Mouse (Mus musculus) liver, postnatal 0 days (tissue): ENCODE data around the gene Mapk9. TPM values are rescaled to one million over a fixed set of nuclear protein-coding genes. Genes with fewer than 3 reads are reported as not detected.

Source experiments
- ATAC-seq: fragments of 200-750 bp; cut with Nextera tagmentation; 2 replicates; pipeline ENCODE4 v1.8.0; 2017; ENCODE audit warnings: mild to moderate bottlenecking, moderate library complexity
- DNase-seq: peaks from one replicate; pipeline ENCODE4 v3.0.0-alpha.2; 2016
- H3K27ac ChIP-seq: fragments of 300-500 bp; sonication (generic); 2 replicates; pipeline ENCODE4 v1.5.1; 2014; ENCODE audit warnings: antibody characterized with exemption, moderate library complexity, mild to moderate bottlenecking, low read depth
- H3K27me3 ChIP-seq: fragments of 300-500 bp; sonication (generic); 2 replicates; pipeline ENCODE4 v1.6.1; 2014; ENCODE audit warnings: low read length, control low read depth, mixed read lengths; ENCODE audit not compliant: insufficient read depth
- H3K36me3 ChIP-seq: fragments of 300-500 bp; sonication (generic); replicated peaks from 2 replicates; pipeline ENCODE4 v1.6.1; 2014; ENCODE audit warnings: mild to moderate bottlenecking, control low read depth, low read length, moderate library complexity, mixed read lengths; ENCODE audit not compliant: insufficient read depth
- H3K4me1 ChIP-seq: fragments of 300-500 bp; sonication (generic); 2 replicates; pipeline ENCODE4 v1.6.1; 2014; ENCODE audit warnings: antibody characterized with exemption, mild to moderate bottlenecking, control low read depth; ENCODE audit not compliant: insufficient read depth
- H3K4me2 ChIP-seq: fragments of 300-500 bp; sonication (generic); 2 replicates; pipeline ENCODE4 v1.6.1; 2014; ENCODE audit warnings: low read depth, mild to moderate bottlenecking, low read length, moderate library complexity, mixed read lengths
- H3K4me3 ChIP-seq: fragments of 300-500 bp; sonication (generic); 2 replicates; pipeline ENCODE4 v1.5.1; 2014; ENCODE audit warnings: low read depth, low read length
- H3K9ac ChIP-seq: fragments of 300-500 bp; sonication (generic); replicated peaks from 2 replicates; pipeline ENCODE4 v1.6.1; 2014; ENCODE audit warnings: mild to moderate bottlenecking, moderate library complexity
- H3K9me3 ChIP-seq: fragments of 300-500 bp; sonication (generic); 2 replicates; pipeline ENCODE4 v1.6.1; 2016; ENCODE audit warnings: mild to moderate bottlenecking, control low read depth, low read length, mixed read lengths
- CTCF ChIP-seq: sonication (generic); IDR thresholded peaks from 2 replicates; pipeline ENCODE4 v1.5.1; 2016; ENCODE audit warnings: antibody characterized with exemption, low read depth
- EP300 ChIP-seq: IDR thresholded peaks from 2 replicates; pipeline ENCODE4 v1.6.1; 2016; ENCODE audit warnings: antibody characterized with exemption, low read depth, mild to moderate bottlenecking
- WGBS: fragments of 180-500 bp; shearing (Covaris S2); extraction: QIAGEN DNeasy Blood & Tissue Kit; methylation state at CpG from one replicate; pipeline ENCODE4 v1.1.7; 2014; ENCODE audit not compliant: insufficient replicate concordance; 5-methylcytosine and 5-hydroxymethylcytosine counted together
- polyA plus RNA-seq: library from polyadenylated mRNA; unstranded; fragments of >200 nt; fragmentation: Nextera tagmentation; extraction: Ambion mirVana; gene quantifications from 2 replicates; pipeline ENCODE4 v1.2.1, GENCODE M21; 2015

Mapk9 gene
- polyA plus RNA-seq, 1 experiment from 2014 or later, result 20.9 TPM

DNA sequence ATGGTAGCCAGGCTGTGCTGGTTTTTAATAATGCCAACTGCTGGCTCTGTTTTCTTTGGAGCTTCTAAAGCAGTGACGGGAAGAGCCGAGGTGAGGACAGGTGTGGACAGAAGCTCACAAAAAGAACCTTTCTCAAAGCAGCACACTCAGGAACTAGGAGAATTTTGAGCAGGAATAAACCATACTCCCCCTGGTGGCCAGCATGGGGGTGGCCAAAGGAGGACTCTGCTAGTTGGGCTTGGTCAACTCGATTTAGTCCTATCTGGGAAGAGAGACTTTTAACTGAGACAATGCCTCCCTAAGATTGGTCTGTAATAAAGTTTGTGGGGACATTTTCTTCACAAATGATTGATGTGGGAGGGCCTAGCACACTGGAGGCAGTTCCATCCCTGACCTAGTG lies 1.6 kb upstream of the Mapk9 start:
- WGBS, result 40% methylated on average over 3 of the region's 3 CpGs
- Histone ChIP-seq H3K27me3 (no peaks in the 10 kb centered on the region), H3K4me3 (no peak overlapping the region), H3K9me3 (no peaks in the 10 kb centered on the region), H3K27ac (peak overlapping the region; percentile 90; the same call in 1 of the 2 replicates), H3K9ac (no peak overlapping the region), H3K36me3 (no peaks in the 10 kb centered on the region; the same call in 1 of the 2 replicates), H3K4me2 (no peak overlapping the region), H3K4me1 (peaks cover 33% of the 10 kb centered on the region)
- no peak for TF ChIP-seq EP300
- TF ChIP-seq CTCF, result peak; percentile 88
- peak; percentile 78 for DNase-seq
- ATAC-seq, result no peak

GRCm38 (mm10) chr11:49845958-49846357 lies 593 bp upstream of the Mapk9 start:
- TF ChIP-seq CTCF (no peak), EP300 (no peak)
- H3K4me1 ChIP-seq, result peaks cover 31% of the 10 kb centered on the region
- peaks cover 3% of the 10 kb centered on the region; the same call in 1 of the 2 replicates for H3K36me3 ChIP-seq
- peak overlapping the region; percentile 48 for H3K9ac ChIP-seq
- DNase-seq (no peak), ATAC-seq (no peak)
- no peaks in the 10 kb centered on the region for H3K27me3 ChIP-seq
- H3K27ac ChIP-seq, result peak overlapping the region; percentile 90
- H3K4me2 ChIP-seq, result peak overlapping the region; percentile 95
- H3K9me3 ChIP-seq, result no peaks in the 10 kb centered on the region
- 38% methylated on average over 11 of the region's 11 CpGs for WGBS
- H3K4me3 ChIP-seq, result peak overlapping the region; percentile 95

GRCm38 (mm10) chr11:49847071-49847810 lies 690 bp downstream of the Mapk9 start:
- no peak for ATAC-seq
- H3K4me3 ChIP-seq, result peak overlapping the region; percentile 95
- H3K36me3 ChIP-seq, result peaks cover 3% of the 10 kb centered on the region; the same call in 1 of the 2 replicates
- no peak for TF ChIP-seq EP300
- H3K9ac ChIP-seq, result peak overlapping the region; percentile 95
- 5% methylated on average over 24 of the region's 29 CpGs for WGBS
- peak; percentile 44 for DNase-seq
- peaks cover 20% of the 10 kb centered on the region for H3K4me1 ChIP-seq
- H3K9me3 ChIP-seq, result no peaks in the 10 kb centered on the region
- H3K27me3 ChIP-seq, result no peaks in the 10 kb centered on the region
- peak overlapping the region; percentile 90 for H3K27ac ChIP-seq
- peak overlapping the region; percentile 95 for H3K4me2 ChIP-seq

- DNase-seq (no peak), ATAC-seq (no peak)
- Histone ChIP-seq H3K9me3 (no peaks in the 10 kb centered on the region), H3K27ac (peak overlapping the region; percentile 90), H3K4me3 (peak overlapping the region; percentile 95), H3K4me1 (peaks cover 18% of the 10 kb centered on the region), H3K27me3 (no peaks in the 10 kb centered on the region), H3K9ac (peak overlapping the region; percentile 95), H3K4me2 (peak overlapping the region; percentile 95), H3K36me3 (peaks cover 3% of the 10 kb centered on the region; the same call in 1 of the 2 replicates)
- TF ChIP-seq EP300, result no peak
- TF ChIP-seq CTCF, result no peak
- WGBS, result 37% methylated on average over 2 of the region's 2 CpGs
Measured at GRCm38 (mm10) chr11:49847811-49848078, 1.2 kb downstream of the Mapk9 start.

GRCm38 (mm10) chr11:49848080-49848815 lies 1.7 kb downstream of the Mapk9 start:
- Histone ChIP-seq H3K4me2 (peak overlapping the region; percentile 95), H3K9ac (peak overlapping the region; percentile 95), H3K27me3 (no peaks in the 10 kb centered on the region), H3K36me3 (peaks cover 3% of the 10 kb centered on the region; the same call in 1 of the 2 replicates), H3K27ac (peak overlapping the region; percentile 90), H3K4me1 (peaks cover 18% of the 10 kb centered on the region), H3K4me3 (peak overlapping the region; percentile 95), H3K9me3 (no peaks in the 10 kb centered on the region)
- DNase-seq (no peak), ATAC-seq (no peak)
- TF ChIP-seq EP300, result peak; percentile 49; the same call in 1 of the 2 replicates
- no peak for TF ChIP-seq CTCF
- WGBS, result 47% methylated on average over 4 of the region's 4 CpGs

GRCm38 (mm10) chr11:49850331-49850730 lies 3.8 kb downstream of the Mapk9 start:
- no peak for ATAC-seq
- 86% methylated on average over 7 of the region's 7 CpGs for WGBS
- peaks cover 12% of the 10 kb centered on the region for H3K36me3 ChIP-seq

More at GRCm38 (mm10) chr11:49850331-49850730, 3.8 kb downstream of the Mapk9 start:
- Histone ChIP-seq H3K4me3 (no peak overlapping the region), H3K4me1 (peaks cover 18% of the 10 kb centered on the region), H3K4me2 (no peak overlapping the region), H3K9me3 (no peaks in the 10 kb centered on the region), H3K27me3 (no peaks in the 10 kb centered on the region), H3K27ac (no peak overlapping the region), H3K9ac (no peak overlapping the region)
- DNase-seq, result no peak
- no peak for TF ChIP-seq CTCF
